Mouse (Mus musculus): ENCODE data around the gene Dctn1. TPM values are rescaled to one million over a fixed set of nuclear protein-coding genes. Genes with fewer than 3 reads are reported as not detected.

Dctn1 gene
- polyA plus RNA-seq, 1 experiment from 2014 or later, result 75.0 TPM

DNA sequence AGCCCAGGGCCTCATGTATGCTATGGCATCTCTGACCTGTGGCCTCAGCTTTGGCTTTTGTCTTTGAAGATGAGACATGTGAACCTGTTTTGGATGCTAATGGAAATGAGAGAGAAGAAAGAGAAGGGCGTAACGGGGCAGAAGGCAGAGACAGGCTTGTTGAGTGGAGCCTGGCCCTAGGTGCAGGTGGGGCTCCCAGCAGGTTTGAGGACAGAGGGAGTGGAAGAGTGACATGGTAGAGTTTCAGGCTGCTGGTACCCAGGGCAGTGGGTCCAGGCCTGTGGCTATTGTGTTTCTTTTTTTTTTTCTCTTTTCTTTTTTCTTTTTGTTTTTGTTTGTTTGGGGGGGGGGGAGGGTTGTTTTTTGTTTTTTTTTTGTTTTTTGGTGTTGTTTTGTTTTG is 81.4 kb downstream of the Dctn1 start:
- ATAC-seq (ENCODE audit: low FRiP score, low TSS enrichment), result no peak
- no peak overlapping the region for H3K4me3 ChIP-seq (ENCODE audit: low read length)
- no peak overlapping the region for H3K27ac ChIP-seq (ENCODE audit: low read depth, low read length)
- no peaks in the 10 kb centered on the region for H3K9me3 ChIP-seq (ENCODE audit: control insufficient read depth, low read length)
- no peaks in the 10 kb centered on the region for H3K36me3 ChIP-seq (ENCODE audit: control insufficient read depth, insufficient read depth, low read length)
- H3K9ac ChIP-seq (ENCODE audit: low read depth, low read length), result no peak overlapping the region
- no peak overlapping the region for H3K4me2 ChIP-seq (replicated peaks; ENCODE audit: low read depth, low read length)
- H3K27me3 ChIP-seq (ENCODE audit: control insufficient read depth, insufficient read depth, low read length), result no peaks in the 10 kb centered on the region
- H3K4me1 ChIP-seq (ENCODE audit: control insufficient read depth, insufficient read depth, low read length), result 0 out of 2 replicates have a peak, but pooled peaks cover 7% of the 10 kb centered on the region
- WGBS, result 85% methylated on average over 2 of the region's 2 CpGs

Other genes starting within 250 kb of the Dctn1 start
- 0.57 and 0.87 TPM in 2 replicates for gene Sema4f, start 226.2 kb upstream of the Dctn1 start, polyA plus RNA-seq (2014; fragmentation: Nextera tagmentation; extraction: Ambion mirVana)
- 0.28 and 0.77 TPM in 2 replicates for gene M1ap, start 219.0 kb upstream of the Dctn1 start, polyA plus RNA-seq (2014; fragmentation: Nextera tagmentation; extraction: Ambion mirVana)
- 8.8 and 11.8 TPM in 2 replicates for gene Dok1, start 132.4 kb upstream of the Dctn1 start, polyA plus RNA-seq (2014; fragmentation: Nextera tagmentation; extraction: Ambion mirVana)
- 12.0 and 14.3 TPM in 2 replicates for gene Loxl3, start 131.7 kb upstream of the Dctn1 start, polyA plus RNA-seq (2014; fragmentation: Nextera tagmentation; extraction: Ambion mirVana)
- gene Aup1, start 111.4 kb upstream of the Dctn1 start, polyA plus RNA-seq (2014; fragmentation: Nextera tagmentation; extraction: Ambion mirVana), result 144 and 156 TPM in 2 replicates
- 51.1 and 64.9 TPM in 2 replicates for gene Htra2, start 110.6 kb upstream of the Dctn1 start, polyA plus RNA-seq (2014; fragmentation: Nextera tagmentation; extraction: Ambion mirVana)
- 1.9 and 2.6 TPM in 2 replicates for gene Dqx1, start 108.1 kb upstream of the Dctn1 start, polyA plus RNA-seq (2014; fragmentation: Nextera tagmentation; extraction: Ambion mirVana)
- gene Tlx2, start 95.6 kb upstream of the Dctn1 start, polyA plus RNA-seq (2014; fragmentation: Nextera tagmentation; extraction: Ambion mirVana), result not detected in 2 replicates
- gene Pcgf1, start 88.1 kb upstream of the Dctn1 start, polyA plus RNA-seq (2014; fragmentation: Nextera tagmentation; extraction: Ambion mirVana), result 36.7 and 51.2 TPM in 2 replicates
- gene Lbx2, start 79.6 kb upstream of the Dctn1 start, polyA plus RNA-seq (2014; fragmentation: Nextera tagmentation; extraction: Ambion mirVana), result 8.3 and 8.8 TPM in 2 replicates
- gene Ccdc142, start 64.3 kb upstream of the Dctn1 start, polyA plus RNA-seq (2014; fragmentation: Nextera tagmentation; extraction: Ambion mirVana), result 1.6 and 2.4 TPM in 2 replicates
- gene Gm42688, start 64.3 kb upstream of the Dctn1 start, polyA plus RNA-seq (2014; fragmentation: Nextera tagmentation; extraction: Ambion mirVana), result 2.4 and 3.5 TPM in 2 replicates
- gene Mrpl53, start 56.9 kb upstream of the Dctn1 start, polyA plus RNA-seq (2014; fragmentation: Nextera tagmentation; extraction: Ambion mirVana), result 139 and 169 TPM in 2 replicates
- 37.8 and 57.4 TPM in 2 replicates for gene Mogs, start 50.4 kb upstream of the Dctn1 start, polyA plus RNA-seq (2014; fragmentation: Nextera tagmentation; extraction: Ambion mirVana)
- 123 and 125 TPM in 2 replicates for gene Wbp1, start 44.4 kb upstream of the Dctn1 start, polyA plus RNA-seq (2014; fragmentation: Nextera tagmentation; extraction: Ambion mirVana)
- 18.8 and 20.0 TPM in 2 replicates for gene Ino80b, start 40.5 kb upstream of the Dctn1 start, polyA plus RNA-seq (2014; fragmentation: Nextera tagmentation; extraction: Ambion mirVana)
- 14.9 and 18.0 TPM in 2 replicates for gene Rtkn, start 30.5 kb upstream of the Dctn1 start, polyA plus RNA-seq (2014; fragmentation: Nextera tagmentation; extraction: Ambion mirVana)
- 6.2 and 8.6 TPM in 2 replicates for gene Wdr54, start 9.5 kb upstream of the Dctn1 start, polyA plus RNA-seq (2014; fragmentation: Nextera tagmentation; extraction: Ambion mirVana)
- 0.94 and 0.96 TPM in 2 replicates for gene 1700003E16Rik, start 9.5 kb upstream of the Dctn1 start, polyA plus RNA-seq (2014; fragmentation: Nextera tagmentation; extraction: Ambion mirVana)
- 0.13 and 0.45 TPM in 2 replicates for gene Slc4a5, start 53.9 kb downstream of the Dctn1 start, polyA plus RNA-seq (2014; fragmentation: Nextera tagmentation; extraction: Ambion mirVana)
- gene Mthfd2, start 160.0 kb downstream of the Dctn1 start, polyA plus RNA-seq (2014; fragmentation: Nextera tagmentation; extraction: Ambion mirVana), result 46.7 and 50.8 TPM in 2 replicates
- 38.9 and 92.4 TPM in 2 replicates for gene Mob1a, start 160.1 kb downstream of the Dctn1 start, polyA plus RNA-seq (2014; fragmentation: Nextera tagmentation; extraction: Ambion mirVana)
- gene Bola3, start 183.2 kb downstream of the Dctn1 start, polyA plus RNA-seq (2014; fragmentation: Nextera tagmentation; extraction: Ambion mirVana), result 142 and 182 TPM in 2 replicates

Data from kidney, embryonic 14.5 days (tissue).